Mouse (Mus musculus) intestine, postnatal 0 days (tissue): ENCODE data around the gene Tigd3. TPM values are rescaled to one million over a fixed set of nuclear protein-coding genes. Genes with fewer than 3 reads are reported as not detected.

Source experiments
- ATAC-seq: fragments of 200-750 bp; cut with Nextera tagmentation; 2 replicates; pipeline ENCODE4 v1.8.0; 2017; ENCODE audit warnings: mild to moderate bottlenecking, moderate TSS enrichment, moderate library complexity
- H3K27ac ChIP-seq: fragments of 300-500 bp; sonication (generic); 2 replicates; pipeline ENCODE4 v1.5.1; 2014; ENCODE audit warnings: mild to moderate bottlenecking, low read depth, low read length, moderate library complexity
- H3K27me3 ChIP-seq: fragments of 300-500 bp; sonication (generic); replicated peaks from 2 replicates; pipeline ENCODE4 v1.6.1; 2014; ENCODE audit warnings: low read length, mixed read lengths; ENCODE audit not compliant: control insufficient read depth, insufficient read depth
- H3K36me3 ChIP-seq: fragments of 300-500 bp; sonication (generic); 2 replicates; pipeline ENCODE4 v1.6.1; 2014; ENCODE audit warnings: mild to moderate bottlenecking, moderate library complexity; ENCODE audit not compliant: control insufficient read depth, insufficient read depth
- H3K4me1 ChIP-seq: fragments of 300-500 bp; sonication (generic); replicated peaks from 2 replicates; pipeline ENCODE4 v1.6.1; 2014; ENCODE audit warnings: antibody characterized with exemption, low read length, mixed read lengths; ENCODE audit not compliant: control insufficient read depth, insufficient read depth
- H3K4me2 ChIP-seq: fragments of 300-500 bp; sonication (generic); replicated peaks from 2 replicates; pipeline ENCODE4 v1.6.1; 2014; ENCODE audit warnings: low read depth, mild to moderate bottlenecking, moderate library complexity
- H3K4me3 ChIP-seq: fragments of 300-500 bp; sonication (generic); 2 replicates; pipeline ENCODE4 v1.5.1; 2014; ENCODE audit warnings: low read depth, low read length
- H3K9ac ChIP-seq: fragments of 300-500 bp; sonication (generic); 2 replicates; pipeline ENCODE4 v1.6.1; 2014; ENCODE audit warnings: mild to moderate bottlenecking, low read depth, low read length
- H3K9me3 ChIP-seq: fragments of 300-500 bp; sonication (generic); 2 replicates; pipeline ENCODE4 v1.6.1; 2016; ENCODE audit warnings: mixed run types; ENCODE audit not compliant: control insufficient read depth
- CTCF ChIP-seq: sonication (generic); IDR thresholded peaks from 2 replicates; pipeline ENCODE4 v1.5.1; 2016; ENCODE audit warnings: low read depth, mild to moderate bottlenecking, control low read depth, antibody characterized with exemption, moderate library complexity
- WGBS: fragments of 180-500 bp; shearing (Covaris S2); extraction: QIAGEN DNeasy Blood & Tissue Kit; methylation state at CpG from one replicate; pipeline ENCODE4 v1.1.7; 2014; 5-methylcytosine and 5-hydroxymethylcytosine counted together
- polyA plus RNA-seq: library from polyadenylated mRNA; unstranded; fragments of >200 nt; fragmentation: Nextera tagmentation; extraction: Ambion mirVana; gene quantifications from 2 replicates; pipeline ENCODE4 v1.2.1, GENCODE M21; 2015

Gene Tigd3
- polyA plus RNA-seq, 1 experiment from 2014 or later: 1.0 TPM

GRCm38 (mm10) chr19:5841389-5841946 is 52.5 kb downstream of the Tigd3 start:
- Histone ChIP-seq H3K36me3 (no peaks in the 10 kb centered on the region), H3K9me3 (no peaks in the 10 kb centered on the region), H3K9ac (peak overlapping the region; percentile 27; the same call in 1 of the 2 replicates), H3K4me3 (peak overlapping the region; percentile 57; the same call in 1 of the 2 replicates), H3K27me3 (no peaks in the 10 kb centered on the region), H3K27ac (peak overlapping the region; percentile 54), H3K4me1 (no peaks in the 10 kb centered on the region), H3K4me2 (peak overlapping the region; percentile 68)
- no peak for TF ChIP-seq CTCF
- WGBS: 41% methylated on average over 4 of the region's 4 CpGs
- peak; percentile 4; the same call in 1 of the 2 replicates for ATAC-seq

Other genes starting within 250 kb of the Tigd3 start
- gene Sipa1, start 230.4 kb downstream of the Tigd3 start, polyA plus RNA-seq: 8.2 and 9.8 TPM in 2 replicates
- 29.4 and 29.7 TPM in 2 replicates for gene Map3k11, start 205.4 kb downstream of the Tigd3 start, polyA plus RNA-seq
- gene Pcnx3, start 205.2 kb downstream of the Tigd3 start, polyA plus RNA-seq: 9.3 and 12.7 TPM in 2 replicates
- gene Kcnk7, start 189.8 kb downstream of the Tigd3 start, polyA plus RNA-seq: 0.12 and 0.21 TPM in 2 replicates
- 49.8 and 51.0 TPM in 2 replicates for gene Ehbp1l1, start 167.8 kb downstream of the Tigd3 start, polyA plus RNA-seq
- 48.5 and 48.9 TPM in 2 replicates for gene Fam89b, start 164.5 kb downstream of the Tigd3 start, polyA plus RNA-seq
- gene Ltbp3, start 153.2 kb downstream of the Tigd3 start, polyA plus RNA-seq: 11.9 and 15.6 TPM in 2 replicates
- 43.8 and 48.8 TPM in 2 replicates for gene Scyl1, start 122.7 kb downstream of the Tigd3 start, polyA plus RNA-seq
- gene Frmd8, start 18.9 kb downstream of the Tigd3 start, polyA plus RNA-seq: 21.7 and 24.0 TPM in 2 replicates
- 3.8 and 4.0 TPM in 2 replicates for gene Slc25a45, start 16.3 kb downstream of the Tigd3 start, polyA plus RNA-seq
- 49.9 and 51.9 TPM in 2 replicates for gene Dpf2, start 18.9 kb upstream of the Tigd3 start, polyA plus RNA-seq
- gene Cdc42ep2, start 30.7 kb upstream of the Tigd3 start, polyA plus RNA-seq: 6.5 and 6.6 TPM in 2 replicates
- gene Pola2, start 70.1 kb upstream of the Tigd3 start, polyA plus RNA-seq: 23.5 and 23.9 TPM in 2 replicates
- not detected in 2 replicates for gene Slc22a20, start 92.0 kb upstream of the Tigd3 start, polyA plus RNA-seq
- 17.0 and 17.8 TPM in 2 replicates for gene Capn1, start 121.7 kb upstream of the Tigd3 start, polyA plus RNA-seq
- 17.7 and 21.3 TPM in 2 replicates for gene Syvn1, start 152.4 kb upstream of the Tigd3 start, polyA plus RNA-seq
- 35.0 and 36.3 TPM in 2 replicates for gene Mrpl49, start 163.6 kb upstream of the Tigd3 start, polyA plus RNA-seq
- 964 and 990 TPM in 2 replicates for gene Fau, start 163.7 kb upstream of the Tigd3 start, polyA plus RNA-seq
- gene Znhit2, start 167.0 kb upstream of the Tigd3 start, polyA plus RNA-seq: 30.8 and 33.3 TPM in 2 replicates
- 13.4 and 17.5 TPM in 2 replicates for gene Tm7sf2, start 174.2 kb upstream of the Tigd3 start, polyA plus RNA-seq
- gene Vps51, start 183.1 kb upstream of the Tigd3 start, polyA plus RNA-seq: 35.9 and 42.4 TPM in 2 replicates
- gene Tmem262, start 185.9 kb upstream of the Tigd3 start, polyA plus RNA-seq: not detected in 2 replicates
- gene Gm28374, start 188.1 kb upstream of the Tigd3 start, polyA plus RNA-seq: 0.43 and 0.47 TPM in 2 replicates
- gene Zfpl1, start 190.8 kb upstream of the Tigd3 start, polyA plus RNA-seq: 54.9 and 56.2 TPM in 2 replicates
- gene Cdca5, start 190.8 kb upstream of the Tigd3 start, polyA plus RNA-seq: 8.7 and 8.9 TPM in 2 replicates
- not detected in 2 replicates for gene AC131692.1, start 200.3 kb upstream of the Tigd3 start, polyA plus RNA-seq
- 273 and 333 TPM in 2 replicates for gene Naaladl1, start 211.6 kb upstream of the Tigd3 start, polyA plus RNA-seq
- 17.0 and 19.1 TPM in 2 replicates for gene Sac3d1, start 224.5 kb upstream of the Tigd3 start, polyA plus RNA-seq
- 23.0 and 23.3 TPM in 2 replicates for gene Snx15, start 234.2 kb upstream of the Tigd3 start, polyA plus RNA-seq
- 0.61 and 1.3 TPM in 2 replicates for gene Batf2, start 246.8 kb upstream of the Tigd3 start, polyA plus RNA-seq
- 70.6 and 71.5 TPM in 2 replicates for gene Arl2, start 247.4 kb upstream of the Tigd3 start, polyA plus RNA-seq